Mouse (Mus musculus) forebrain, embryonic 12.5 days (tissue): ENCODE measurements around the gene Sostdc1. TPM values are rescaled to one million over a fixed set of nuclear protein-coding genes. Genes with fewer than 3 reads are reported as not detected.
A peak's percentile ranks its signal among the peaks of the same experiment; 100 is the strongest.

Source experiments
- ATAC-seq: fragments of 200-750 bp; cut with Nextera tagmentation; 2 replicates; pipeline ENCODE4 v1.8.0; 2017; ENCODE audit warnings: moderate TSS enrichment; ENCODE audit not compliant: low FRiP score
- H3K27ac ChIP-seq: fragments of 300-500 bp; sonication (generic); 2 replicates; pipeline ENCODE4 v1.5.1; 2016; ENCODE audit warnings: mild to moderate bottlenecking
- H3K27me3 ChIP-seq: fragments of 300-500 bp; sonication (generic); 2 replicates; pipeline ENCODE4 v1.6.1; 2016; ENCODE audit warnings: mild to moderate bottlenecking
- H3K36me3 ChIP-seq: fragments of 300-500 bp; sonication (generic); replicated peaks from 2 replicates; pipeline ENCODE4 v1.6.1; 2016; ENCODE audit warnings: mild to moderate bottlenecking
- H3K4me1 ChIP-seq: fragments of 300-500 bp; sonication (generic); 2 replicates; pipeline ENCODE4 v1.6.1; 2016
- H3K4me2 ChIP-seq: fragments of 300-500 bp; sonication (generic); 2 replicates; pipeline ENCODE4 v1.6.1; 2016; ENCODE audit warnings: mild to moderate bottlenecking, moderate library complexity
- H3K4me3 ChIP-seq: fragments of 300-500 bp; sonication (generic); replicated peaks from 2 replicates; pipeline ENCODE4 v1.5.1; 2016; ENCODE audit warnings: mild to moderate bottlenecking
- H3K9ac ChIP-seq: fragments of 300-500 bp; sonication (generic); 2 replicates; pipeline ENCODE4 v1.6.1; 2016; ENCODE audit warnings: mild to moderate bottlenecking
- H3K9me3 ChIP-seq: fragments of 300-500 bp; sonication (generic); 2 replicates; pipeline ENCODE4 v1.6.1; 2016
- WGBS: fragments of 180-500 bp; shearing (Covaris S2); methylation state at CpG from one replicate; pipeline ENCODE4 v1.1.7; 2016; 5-methylcytosine and 5-hydroxymethylcytosine counted together
- polyA plus RNA-seq: library from polyadenylated mRNA; unstranded; fragments of >200 nt; fragmentation: Nextera tagmentation; extraction: Ambion mirVana; gene quantifications from 2 replicates; pipeline ENCODE4 v1.2.1, GENCODE M21; 2016

The Sostdc1 gene
- polyA plus RNA-seq = 4.1 and 5.5 TPM in 2 replicates

DNA sequence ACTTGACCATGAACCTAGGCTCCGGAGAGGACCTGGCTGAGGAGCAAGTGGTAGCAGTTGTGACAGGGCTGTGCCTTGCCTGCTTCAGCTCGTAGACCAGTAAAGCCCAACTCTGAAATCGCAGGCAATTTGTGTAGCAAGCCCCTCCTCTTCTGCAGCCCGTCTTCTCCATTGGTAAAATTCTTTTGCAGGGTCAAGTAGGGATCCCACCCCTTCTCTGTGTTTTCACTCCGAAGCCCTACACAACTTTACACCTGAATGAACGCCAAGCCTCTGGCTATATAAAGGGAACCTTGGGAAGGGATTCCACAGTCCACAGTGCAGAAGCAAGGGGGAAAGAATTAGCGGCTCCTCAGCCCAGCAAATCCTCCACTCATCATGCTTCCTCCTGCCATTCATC lies at the start of gene Sostdc1:
TSS of gene Sostdc1 (plus strand) at position 224 of the 400 bp plus-strand sequence.
- Histone ChIP-seq H3K9ac (no peak within 1 kb of the TSS; the same call in 1 of the 2 replicates), H3K27ac (no peak within 1 kb of the TSS), H3K4me1 (peaks cover 17% of the 10 kb centered on the region), H3K27me3 (no peaks in the 10 kb centered on the region; the same call in 1 of the 2 replicates), H3K4me3 (peak within 1 kb of the TSS; percentile 25), H3K9me3 (no peaks in the 10 kb centered on the region), H3K4me2 (peak within 1 kb of the TSS; percentile 43), H3K36me3 (no peaks in the 10 kb centered on the region)
- 5% methylated on average over 7 of the region's 7 CpGs for WGBS
- ATAC-seq = peak; percentile 49; the same call in 1 of the 2 replicates

DNA sequence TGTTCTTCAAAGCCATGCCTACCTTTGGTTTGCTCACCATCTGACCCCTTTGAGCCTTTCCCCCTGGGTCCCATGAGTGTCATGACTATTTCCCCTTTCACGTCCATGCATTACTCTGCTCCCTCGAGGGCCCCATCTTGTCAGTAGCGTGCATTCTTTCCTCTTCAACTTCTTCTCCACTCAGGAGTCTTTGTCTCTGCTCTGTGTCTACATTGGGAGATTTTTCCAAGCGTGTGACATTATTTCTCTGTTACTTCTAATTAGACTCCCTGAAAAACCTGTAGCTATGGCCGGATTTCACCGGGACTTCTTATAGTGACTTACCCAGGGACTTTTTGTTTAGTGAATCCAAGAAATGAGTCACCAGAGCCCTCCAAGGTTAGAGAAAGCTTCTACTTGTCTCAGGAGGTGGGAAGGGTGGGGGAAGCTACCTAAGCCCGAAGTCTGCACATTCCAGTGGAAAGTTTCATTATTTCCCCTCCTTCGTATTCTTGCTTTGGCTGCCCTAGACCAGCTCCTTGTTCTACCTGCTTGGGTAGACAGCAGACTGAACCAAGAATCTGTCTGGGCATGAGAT lies 46.2 kb upstream of the Sostdc1 start:
- H3K9ac ChIP-seq = no peak overlapping the region
- H3K27me3 ChIP-seq = no peaks in the 10 kb centered on the region
- 88% methylated on average over 8 of the region's 8 CpGs for WGBS
- no peak overlapping the region for H3K4me3 ChIP-seq
- H3K27ac ChIP-seq = no peak overlapping the region
- no peak for ATAC-seq
- H3K36me3 ChIP-seq = no peaks in the 10 kb centered on the region
- no peaks in the 10 kb centered on the region for H3K4me1 ChIP-seq
- H3K9me3 ChIP-seq = no peaks in the 10 kb centered on the region
- H3K4me2 ChIP-seq = no peak overlapping the region

DNA sequence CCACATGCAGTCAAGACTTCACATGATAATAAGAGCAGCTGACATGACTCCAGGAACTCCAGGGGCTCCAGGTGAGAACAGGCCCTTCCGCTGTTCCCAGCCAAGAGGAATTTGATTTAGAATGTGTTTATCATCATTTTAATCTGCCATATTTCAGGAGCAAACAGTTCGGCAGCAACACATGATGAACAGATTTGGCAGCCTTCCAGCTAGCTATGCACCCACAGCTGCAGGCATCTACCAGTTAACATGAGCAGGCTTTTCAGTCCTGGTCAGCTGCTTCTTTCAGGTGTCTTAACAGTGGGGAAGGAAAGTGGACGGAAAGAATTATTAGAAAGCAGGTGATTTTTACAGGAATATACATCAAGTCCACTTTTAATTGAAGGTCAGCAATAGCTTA lies 39.1 kb upstream of the Sostdc1 start:
- no peak overlapping the region for H3K4me3 ChIP-seq
- ATAC-seq = no peak
- WGBS = 87% methylated on average over 3 of the region's 3 CpGs
- H3K4me2 ChIP-seq = no peak overlapping the region
- H3K27ac ChIP-seq = no peak overlapping the region
- no peaks in the 10 kb centered on the region for H3K4me1 ChIP-seq
- no peaks in the 10 kb centered on the region for H3K36me3 ChIP-seq
- H3K27me3 ChIP-seq = no peaks in the 10 kb centered on the region
- no peak overlapping the region for H3K9ac ChIP-seq
- no peaks in the 10 kb centered on the region for H3K9me3 ChIP-seq

DNA sequence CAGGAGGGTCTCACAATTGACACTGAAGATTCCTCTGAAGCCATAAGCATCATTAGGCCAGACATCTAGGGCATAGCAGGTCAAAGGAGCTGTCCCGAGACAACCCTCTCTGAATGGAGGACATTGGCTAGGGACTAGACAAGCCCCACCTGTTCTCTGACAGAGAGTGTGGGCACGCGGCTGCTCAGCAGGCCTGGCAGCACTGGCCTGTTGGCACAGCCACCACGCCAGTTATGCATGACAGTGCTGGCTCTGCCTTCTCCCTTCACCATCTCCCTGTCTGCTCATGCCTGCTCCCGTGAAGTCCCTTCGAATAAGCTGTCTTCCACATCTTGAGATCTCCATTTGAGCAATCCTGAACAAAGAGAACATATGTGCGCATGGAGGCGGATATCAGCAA lies 24.3 kb upstream of the Sostdc1 start:
- Histone ChIP-seq H3K4me1 (no peaks in the 10 kb centered on the region), H3K27ac (no peak overlapping the region), H3K9me3 (no peaks in the 10 kb centered on the region), H3K27me3 (no peaks in the 10 kb centered on the region), H3K36me3 (no peaks in the 10 kb centered on the region), H3K4me2 (no peak overlapping the region), H3K9ac (no peak overlapping the region), H3K4me3 (no peak overlapping the region)
- WGBS = 89% methylated on average over 8 of the region's 8 CpGs
- ATAC-seq = no peak

DNA sequence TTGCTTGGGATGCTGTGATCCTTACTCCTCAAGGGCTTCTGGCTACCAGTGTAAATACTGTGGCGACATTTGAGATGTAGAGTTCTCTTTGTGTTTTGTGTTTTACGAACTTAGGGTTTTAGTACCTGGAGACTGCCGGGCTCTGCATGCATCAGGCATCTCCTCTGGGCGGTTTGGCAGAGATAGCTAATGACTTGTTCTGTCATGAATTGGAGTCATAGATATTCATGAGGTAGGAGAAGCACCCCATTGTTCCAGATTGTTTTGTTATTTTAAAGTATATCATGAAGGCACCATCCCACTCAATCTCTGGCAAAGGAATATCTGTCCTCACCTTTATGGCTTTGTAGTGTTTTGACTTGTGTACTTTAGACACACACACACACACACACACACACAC lies 23.5 kb upstream of the Sostdc1 start:
- H3K4me2 ChIP-seq = no peak overlapping the region
- H3K27ac ChIP-seq = no peak overlapping the region
- H3K9me3 ChIP-seq = no peaks in the 10 kb centered on the region
- WGBS = 82% methylated on average over 4 of the region's 4 CpGs
- no peak overlapping the region for H3K9ac ChIP-seq
- no peak for ATAC-seq
- H3K4me3 ChIP-seq = no peak overlapping the region
- no peaks in the 10 kb centered on the region for H3K36me3 ChIP-seq
- no peaks in the 10 kb centered on the region for H3K4me1 ChIP-seq
- H3K27me3 ChIP-seq = no peaks in the 10 kb centered on the region

DNA sequence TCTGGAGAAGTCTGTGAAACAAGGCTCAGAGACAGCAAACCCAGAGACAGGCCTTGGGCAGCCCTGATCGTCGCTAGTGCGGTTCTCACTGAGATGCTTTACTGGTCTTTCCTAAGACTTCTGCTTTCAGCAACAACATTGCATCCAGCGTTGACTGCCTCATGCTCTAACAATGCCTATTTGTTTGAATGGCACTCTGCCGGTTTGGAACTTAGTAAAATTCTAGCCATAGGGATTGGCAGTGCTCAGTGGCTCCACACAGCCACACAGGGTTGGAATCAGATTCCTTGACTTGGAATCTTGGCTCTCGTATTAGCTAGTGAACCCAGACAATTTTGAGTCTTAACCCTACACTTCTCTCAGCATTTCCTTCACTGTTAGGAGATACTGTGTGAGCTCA lies 22.6 kb upstream of the Sostdc1 start:
- Histone ChIP-seq H3K4me2 (no peak overlapping the region), H3K4me1 (no peaks in the 10 kb centered on the region), H3K9me3 (no peaks in the 10 kb centered on the region), H3K9ac (no peak overlapping the region), H3K4me3 (no peak overlapping the region), H3K27ac (no peak overlapping the region), H3K27me3 (no peaks in the 10 kb centered on the region), H3K36me3 (no peaks in the 10 kb centered on the region)
- no peak for ATAC-seq
- WGBS = 77% methylated on average over 6 of the region's 6 CpGs

DNA sequence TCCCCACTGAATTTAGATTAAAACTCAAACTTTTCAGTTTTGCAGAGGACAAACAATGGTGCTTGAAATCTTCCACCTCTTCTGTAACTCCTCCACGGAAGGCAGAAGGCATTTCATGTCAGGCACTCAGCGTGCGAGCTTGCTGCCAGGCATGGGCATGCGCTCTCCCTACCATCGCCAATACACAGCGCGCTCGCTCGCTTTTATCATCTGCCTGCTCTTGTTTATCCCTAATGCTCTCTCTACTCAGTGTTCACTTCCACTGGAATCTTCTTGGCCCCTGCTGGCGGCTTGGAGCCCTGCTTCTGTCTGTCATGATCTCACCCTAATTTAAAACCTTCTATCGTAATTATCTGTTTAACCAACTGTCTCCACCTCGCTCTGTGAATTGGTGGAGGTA lies 11.6 kb upstream of the Sostdc1 start:
- H3K9me3 ChIP-seq = no peaks in the 10 kb centered on the region
- peak; percentile 36; the same call in 1 of the 2 replicates for ATAC-seq
- H3K4me2 ChIP-seq = no peak overlapping the region
- H3K4me3 ChIP-seq = no peak overlapping the region
- 79% methylated on average over 12 of the region's 12 CpGs for WGBS
- H3K27me3 ChIP-seq = no peaks in the 10 kb centered on the region
- no peaks in the 10 kb centered on the region for H3K4me1 ChIP-seq
- H3K9ac ChIP-seq = no peak overlapping the region
- no peak overlapping the region for H3K27ac ChIP-seq
- H3K36me3 ChIP-seq = no peaks in the 10 kb centered on the region

DNA sequence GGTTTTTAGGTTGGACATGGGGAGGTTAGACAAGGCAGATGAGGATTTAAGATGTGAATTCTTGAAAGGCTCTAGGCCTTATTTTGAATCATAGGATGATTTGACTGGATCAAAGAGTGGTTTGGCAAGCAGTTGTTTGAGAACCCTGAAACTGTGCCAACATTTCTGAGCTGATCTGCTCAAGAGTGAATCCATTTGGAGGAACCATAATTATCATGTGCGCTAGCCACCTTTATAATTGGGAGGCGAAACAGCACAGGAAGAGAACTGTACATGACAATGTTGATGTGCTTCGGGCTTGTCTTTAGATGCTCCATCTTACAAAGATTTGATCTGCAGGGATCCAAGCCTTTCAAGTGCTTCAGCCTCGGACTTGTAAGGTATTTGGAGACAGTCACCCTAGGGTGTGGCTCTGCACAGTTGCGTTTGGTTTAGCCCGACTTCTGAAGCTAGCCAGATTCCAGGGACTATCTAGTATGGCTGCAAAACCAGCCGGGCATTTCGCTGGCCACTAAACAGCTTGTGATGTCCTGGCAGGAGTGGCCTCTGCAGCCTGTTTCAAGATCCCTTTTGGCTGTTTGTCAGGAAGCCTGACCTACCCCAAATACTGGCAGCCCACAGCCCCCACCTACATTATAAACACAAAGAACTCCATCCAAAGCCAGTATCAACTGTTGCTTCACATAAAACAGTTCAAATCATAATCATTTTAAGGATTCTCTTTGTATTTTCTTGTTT lies 10.9 kb upstream of the Sostdc1 start:
- Histone ChIP-seq H3K27me3 (no peaks in the 10 kb centered on the region), H3K9me3 (no peaks in the 10 kb centered on the region), H3K4me1 (no peaks in the 10 kb centered on the region), H3K9ac (no peak overlapping the region), H3K4me3 (no peak overlapping the region), H3K36me3 (no peaks in the 10 kb centered on the region), H3K27ac (no peak overlapping the region), H3K4me2 (no peak overlapping the region)
- ATAC-seq = no peak
- 82% methylated on average over 8 of the region's 8 CpGs for WGBS

DNA sequence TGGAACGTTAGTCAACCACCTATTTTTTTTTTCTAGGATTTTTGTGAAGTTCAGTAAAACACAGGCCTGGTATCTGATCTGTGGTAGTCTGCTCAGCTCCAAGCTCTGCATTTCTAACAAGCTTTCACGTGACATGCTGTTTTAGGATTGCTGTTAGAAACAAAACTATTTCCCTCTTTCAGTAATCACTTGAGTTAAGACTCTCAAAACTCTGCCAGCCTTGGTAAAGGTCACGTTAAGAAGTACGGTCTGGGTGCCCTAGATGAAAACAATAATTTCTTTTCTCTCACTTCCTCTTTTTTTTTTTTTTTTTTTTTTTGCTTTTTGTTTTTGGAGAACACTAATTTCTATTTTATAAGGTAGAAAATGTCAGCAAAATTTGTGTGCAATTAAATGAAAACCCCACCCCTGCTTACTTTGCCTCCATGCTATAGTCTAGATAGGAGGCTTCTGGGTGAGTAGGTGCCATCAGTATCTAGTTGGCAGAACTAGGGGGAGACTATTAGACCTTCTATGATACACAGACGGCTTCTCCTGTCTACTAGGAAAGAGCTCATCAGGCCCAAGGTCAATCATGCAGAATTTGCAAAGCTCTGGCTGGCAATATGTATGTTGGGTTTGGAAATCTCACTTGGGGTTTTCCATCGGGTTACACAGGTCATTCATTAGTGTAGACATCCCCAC lies 5.1 kb upstream of the Sostdc1 start:
- Histone ChIP-seq H3K36me3 (no peaks in the 10 kb centered on the region), H3K4me1 (peaks cover 5% of the 10 kb centered on the region), H3K4me2 (no peak overlapping the region), H3K9ac (no peak overlapping the region), H3K4me3 (no peak overlapping the region), H3K9me3 (no peaks in the 10 kb centered on the region), H3K27me3 (no peaks in the 10 kb centered on the region), H3K27ac (no peak overlapping the region)
- 92% methylated on average over 6 of the region's 6 CpGs for WGBS
- no peak for ATAC-seq

DNA sequence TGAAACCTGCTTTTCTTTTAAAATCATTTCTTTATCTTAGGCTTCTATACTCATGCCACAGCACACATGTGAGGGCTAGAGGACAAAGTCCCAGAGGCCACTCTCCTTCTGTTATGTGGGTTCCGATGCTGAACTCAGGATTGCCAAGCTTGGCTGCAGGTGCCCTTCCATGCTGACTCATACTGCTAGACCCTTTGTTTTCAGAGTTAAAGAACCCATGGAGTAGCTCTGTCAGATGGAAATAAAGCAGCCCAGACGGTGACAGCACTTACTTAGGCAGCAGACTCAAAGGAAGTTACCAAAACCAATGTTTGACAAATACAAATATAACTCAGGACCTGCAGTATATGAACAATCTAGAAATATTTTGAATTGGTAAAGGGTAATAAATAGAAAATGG lies 924 bp upstream of the Sostdc1 start:
- H3K4me2 ChIP-seq = no peak overlapping the region
- 23% methylated on average over 2 of the region's 2 CpGs for WGBS
- no peaks in the 10 kb centered on the region for H3K9me3 ChIP-seq
- H3K4me3 ChIP-seq = no peak overlapping the region
- peaks cover 17% of the 10 kb centered on the region for H3K4me1 ChIP-seq
- ATAC-seq = no peak
- no peaks in the 10 kb centered on the region for H3K27me3 ChIP-seq
- no peaks in the 10 kb centered on the region for H3K36me3 ChIP-seq
- no peak overlapping the region for H3K27ac ChIP-seq
- H3K9ac ChIP-seq = no peak overlapping the region

DNA sequence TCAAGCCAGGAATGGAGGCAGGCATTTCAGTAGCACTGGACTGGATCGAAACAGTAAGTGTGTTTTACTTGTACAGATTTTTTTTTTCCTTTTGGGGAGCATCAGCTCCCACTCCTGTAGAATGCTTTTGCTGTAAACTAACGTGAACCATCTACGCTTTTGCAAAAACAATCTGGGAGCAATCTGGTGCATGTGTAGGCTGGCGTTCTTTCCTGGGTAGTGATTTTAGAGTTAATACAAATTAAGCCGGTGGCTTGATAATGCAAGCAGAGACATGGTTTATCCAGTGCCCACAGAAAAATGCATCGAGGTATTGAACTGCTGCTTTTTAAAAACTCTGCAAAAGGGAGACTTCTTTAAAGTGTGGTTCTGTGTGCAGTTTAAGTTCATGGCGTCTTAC lies 507 bp downstream of the Sostdc1 start:
- Histone ChIP-seq H3K36me3 (no peaks in the 10 kb centered on the region), H3K9ac (no peak overlapping the region), H3K27ac (no peak overlapping the region), H3K9me3 (no peaks in the 10 kb centered on the region), H3K4me3 (peak overlapping the region; percentile 25), H3K4me1 (peaks cover 17% of the 10 kb centered on the region), H3K4me2 (peak overlapping the region; percentile 43), H3K27me3 (no peaks in the 10 kb centered on the region; the same call in 1 of the 2 replicates)
- no peak for ATAC-seq
- 51% methylated on average over 7 of the region's 7 CpGs for WGBS

DNA sequence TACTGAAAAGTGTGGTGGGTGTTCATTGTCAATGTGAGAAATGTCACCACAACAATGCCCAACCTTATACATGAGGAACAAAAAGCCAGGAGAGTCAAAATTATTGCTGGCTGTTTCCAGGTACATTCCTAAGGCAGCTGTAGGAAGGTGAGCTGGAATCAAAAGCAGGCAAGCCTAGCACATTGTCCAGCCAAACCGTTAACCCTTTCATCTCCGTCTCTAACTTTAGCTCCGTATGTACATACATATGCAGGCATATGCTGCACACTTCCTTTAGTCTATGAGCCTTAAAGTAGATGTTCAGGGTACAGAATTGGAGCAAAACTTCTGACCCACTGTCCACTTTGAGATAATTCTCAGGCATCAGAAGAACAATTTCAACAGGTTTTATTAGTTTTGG lies 1.6 kb downstream of the Sostdc1 start:
- peaks cover 17% of the 10 kb centered on the region for H3K4me1 ChIP-seq
- no peak overlapping the region for H3K4me3 ChIP-seq
- no peaks in the 10 kb centered on the region for H3K36me3 ChIP-seq
- no peak overlapping the region for H3K27ac ChIP-seq
- 85% methylated on average over 3 of the region's 3 CpGs for WGBS
- H3K9me3 ChIP-seq = no peaks in the 10 kb centered on the region
- H3K27me3 ChIP-seq = no peaks in the 10 kb centered on the region; the same call in 1 of the 2 replicates
- no peak overlapping the region for H3K4me2 ChIP-seq
- no peak overlapping the region for H3K9ac ChIP-seq
- no peak for ATAC-seq
